Mouse (Mus musculus) E14TG2a.4 (cell line): Measurements from ENCODE around the gene Tekt5.

Source experiments
- CTCF ChIP-seq: conservative IDR thresholded peaks from 2 replicates; pipeline ENCODE4 v1.5.1; 2014; ENCODE audit warnings: low read length
- NANOG ChIP-seq: IDR thresholded peaks from 2 replicates; pipeline ENCODE4 v1.6.1; 2014; ENCODE audit warnings: borderline replicate concordance, low read length, mixed read lengths

DNA sequence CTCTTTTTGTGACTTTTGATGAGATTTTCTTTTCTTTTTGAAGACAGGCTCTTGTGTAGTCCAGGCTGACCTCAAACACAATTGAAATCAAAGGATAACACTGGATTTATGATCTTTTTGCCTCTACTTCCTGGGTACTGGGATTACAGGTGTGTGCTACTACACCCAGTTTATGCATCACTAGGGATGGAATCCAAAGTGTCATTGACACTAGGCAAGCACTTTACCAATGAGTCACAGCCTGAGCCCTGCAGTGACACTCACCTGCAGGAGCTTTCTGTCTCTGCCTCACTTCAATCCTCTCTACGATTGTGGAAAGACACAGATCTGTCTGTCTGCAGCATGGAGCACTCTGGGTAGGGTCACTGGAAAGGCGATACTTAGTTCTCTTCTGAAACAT lies 59.3 kb downstream of the Tekt5 start:
- TF ChIP-seq CTCF (no peak), NANOG (no peak)
